Comparison of ENCODE assay signal across 18 mouse cellular contexts in the genomic region with DNA sequence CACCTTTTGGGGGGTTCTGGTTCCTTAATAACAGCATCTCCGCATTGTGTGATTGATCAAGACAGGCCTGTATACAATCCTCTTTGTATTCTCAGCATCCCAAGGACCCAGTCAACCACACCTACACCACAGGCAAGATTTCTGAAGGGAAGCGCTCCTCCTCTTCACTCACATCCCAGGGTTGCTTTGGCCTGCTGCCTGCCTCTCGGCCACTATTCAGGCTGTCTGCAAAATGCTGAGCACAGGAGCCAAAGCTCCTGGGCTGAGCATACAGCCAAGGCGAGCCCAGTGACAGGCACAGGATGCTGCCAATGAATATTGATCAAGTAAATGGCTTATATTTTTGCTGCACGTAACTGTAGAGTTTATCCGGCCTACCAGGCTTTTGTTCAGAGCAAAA.
"Had no signal": no experiment of that assay in that cellular context is flagged by ENCODE, and none has a peak within 500 bp of the region (broad histone marks: within the 10 kb centered on the region; RNA-seq: fewer than 3 reads in every experiment).

No protein-coding gene starts in this region.

- DNase-seq: gastrocnemius, adult 2 months; gastrocnemius, postnatal 14 days; gastrocnemius, postnatal 36 days; heart, adult 11 months; heart, adult 2 months; heart, postnatal 14 days; heart, postnatal 36 days; kidney, adult 11 months; kidney, adult 2 months; kidney, adult 9 months; kidney, postnatal 14 days; kidney, postnatal 36 days; layer of hippocampus, adult 9-11 months; layer of hippocampus, postnatal 36 days; left cerebral cortex, postnatal 4 days had no signal

- ATAC-seq: hindbrain, postnatal 0 days; intestine, embryonic 16.5 days; liver, embryonic 12.5 days had no signal
